Mouse (Mus musculus) thymus, postnatal 25 days (tissue): ENCODE results near the gene Tspo2.

Experiments
- DNase-seq: peaks from one replicate; pipeline ENCODE4 v3.0.0; 2022

Gene Tspo2

GRCm38 (mm10) chr17:48450666-48451352 is 513 bp downstream of the Tspo2 start:
- DNase-seq: no peak

GRCm38 (mm10) chr17:48447675-48448074 is 3.6 kb downstream of the Tspo2 start:
- no peak for DNase-seq

- DNase-seq: no peak
These were observed 7.7 kb downstream of the Tspo2 start for GRCm38 (mm10) chr17:48443542-48444145.

- no peak for DNase-seq
These were observed 8.4 kb downstream of the Tspo2 start for GRCm38 (mm10) chr17:48442745-48443457.

- DNase-seq: no peak
These were observed 13.9 kb downstream of the Tspo2 start for GRCm38 (mm10) chr17:48437421-48437911.

- no peak for DNase-seq
These were observed 14.8 kb downstream of the Tspo2 start for GRCm38 (mm10) chr17:48436487-48436886.

- DNase-seq: no peak
These were observed 16.8 kb downstream of the Tspo2 start for GRCm38 (mm10) chr17:48434479-48434878.

- DNase-seq: no peak
These were observed 17.5 kb downstream of the Tspo2 start for GRCm38 (mm10) chr17:48433689-48434330.

GRCm38 (mm10) chr17:48433006-48433655 is 18.2 kb downstream of the Tspo2 start:
- no peak for DNase-seq

- no peak for DNase-seq
These were observed 19.0 kb downstream of the Tspo2 start, which contains the start of gene Apobec2 for GRCm38 (mm10) chr17:48432158-48432980. Gene Apobec2, minus strand, starts transcription at chr17:48432930.

GRCm38 (mm10) chr17:48431054-48431453 is 20.3 kb downstream of the Tspo2 start:
- no peak for DNase-seq

- DNase-seq: no peak
These were observed 20.9 kb downstream of the Tspo2 start for GRCm38 (mm10) chr17:48430394-48430793.

GRCm38 (mm10) chr17:48427852-48428530 is 23.3 kb downstream of the Tspo2 start:
- DNase-seq: peak; percentile 57

GRCm38 (mm10) chr17:48426991-48427750 is 24.2 kb downstream of the Tspo2 start:
- DNase-seq: no peak

GRCm38 (mm10) chr17:48425823-48426612 is 25.3 kb downstream of the Tspo2 start:
- DNase-seq: peak; percentile 50

- DNase-seq: no peak
These were observed 27.1 kb downstream of the Tspo2 start for GRCm38 (mm10) chr17:48424237-48424636.

- DNase-seq: no peak
These were observed 31.8 kb downstream of the Tspo2 start for GRCm38 (mm10) chr17:48419571-48419970.

- DNase-seq: no peak
These were observed 32.5 kb downstream of the Tspo2 start for GRCm38 (mm10) chr17:48418781-48419180.

- DNase-seq: no peak
These were observed 33.1 kb downstream of the Tspo2 start for GRCm38 (mm10) chr17:48418174-48418573.

GRCm38 (mm10) chr17:48417521-48417920 is 33.8 kb downstream of the Tspo2 start:
- no peak for DNase-seq
